Mouse (Mus musculus) gastrocnemius, postnatal 36 days (tissue): ENCODE data around the gene Scrn1. TPM values are rescaled to one million over a fixed set of nuclear protein-coding genes. Genes with fewer than 3 reads are reported as not detected.

Experiments
- DNase-seq, 2 experiments: peaks; one replicate each; pipeline ENCODE4 v3.0.0; 2022
- intact Hi-C: fragments of 180-260 bp; cut with DNase I; formaldehyde crosslinking; loops from one replicate; pipeline ENCODE4 v1.15.1; 2025
- total RNA-seq, 2 experiments: library from RNA; stranded (reverse); gene quantifications; 2 replicates each; pipeline ENCODE4 v1.2.3; 2021

The Scrn1 gene
- total RNA-seq, 2 experiments from 2014 or later: 2.6 to 3.2 TPM

DNA sequence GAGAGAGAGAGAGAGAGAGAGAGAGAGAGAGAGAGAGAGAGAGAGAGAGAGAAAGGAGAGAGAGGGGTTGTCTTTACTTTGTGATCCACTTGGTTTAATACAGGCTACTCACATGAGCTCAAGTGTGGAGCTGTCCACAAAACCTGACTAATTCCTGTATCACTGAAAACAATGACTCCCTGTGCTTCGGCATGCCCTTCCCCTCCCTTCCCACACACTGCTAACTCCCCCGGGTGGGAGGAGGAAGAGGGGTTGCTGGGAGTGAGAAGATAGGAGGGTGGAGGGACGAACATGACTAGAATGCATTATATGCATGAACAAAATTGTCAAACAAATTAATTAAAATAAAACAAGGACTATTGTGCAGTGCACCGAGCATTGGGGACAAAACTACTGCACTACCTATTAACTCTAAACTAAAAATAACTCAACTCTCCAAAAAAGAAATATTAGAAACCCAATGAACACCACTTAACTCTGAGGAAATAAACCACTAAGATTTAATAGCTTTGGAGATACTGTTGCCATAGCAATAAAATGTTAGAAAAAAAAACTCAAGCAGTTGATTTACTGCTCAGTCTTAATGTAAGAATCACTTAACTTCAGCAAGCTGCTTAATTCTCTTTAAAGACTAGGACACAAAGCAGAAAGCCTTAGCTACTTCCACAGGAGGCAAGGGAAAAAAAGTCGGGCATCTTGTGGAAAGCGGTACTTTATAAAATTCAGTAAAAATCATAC lies 7.1 kb upstream of the Scrn1 start:
- intact Hi-C loops: no loop called here
- DNase-seq: no peak

DNA sequence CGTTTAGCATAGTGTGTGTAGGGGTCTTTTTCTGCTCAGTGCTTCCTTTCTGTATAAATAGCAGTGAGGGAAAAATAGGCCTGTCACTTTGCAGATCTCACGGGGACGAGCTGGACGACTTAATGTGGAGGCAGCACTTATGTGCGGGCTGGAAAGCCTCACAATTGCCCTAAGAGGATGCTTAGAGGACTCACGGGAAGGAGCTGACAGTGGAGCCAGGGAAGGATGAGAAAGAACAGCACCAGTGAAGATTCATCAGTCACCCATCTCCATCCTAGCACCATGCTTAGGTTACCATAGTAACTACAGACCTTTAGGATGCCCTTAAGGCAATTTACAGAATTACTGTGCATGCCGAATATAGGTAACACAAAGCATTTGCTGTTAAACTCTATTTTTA lies 3.5 kb upstream of the Scrn1 start:
- no peak for DNase-seq
- intact Hi-C loops: no loop called here

DNA sequence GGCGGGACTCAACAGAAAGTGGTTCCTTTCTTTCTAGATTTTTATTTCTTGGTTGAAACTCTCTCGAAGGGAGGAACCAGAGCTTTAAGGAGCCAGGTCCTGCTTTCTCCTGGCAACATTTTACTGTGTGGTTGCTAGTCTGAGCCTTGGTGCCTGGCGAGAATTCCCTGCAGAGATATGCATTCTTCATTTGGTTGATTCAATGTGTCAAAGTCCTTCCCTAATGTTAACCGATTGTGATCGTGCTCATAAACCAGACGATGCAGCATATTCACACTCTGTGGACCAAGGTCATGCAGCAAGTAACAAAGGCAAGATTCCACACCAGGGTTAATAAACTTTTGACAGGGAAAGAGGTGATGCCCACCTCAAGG lies 244 bp upstream of the Scrn1 start:
- intact Hi-C loops: no loop called here
- DNase-seq: no peak

DNA sequence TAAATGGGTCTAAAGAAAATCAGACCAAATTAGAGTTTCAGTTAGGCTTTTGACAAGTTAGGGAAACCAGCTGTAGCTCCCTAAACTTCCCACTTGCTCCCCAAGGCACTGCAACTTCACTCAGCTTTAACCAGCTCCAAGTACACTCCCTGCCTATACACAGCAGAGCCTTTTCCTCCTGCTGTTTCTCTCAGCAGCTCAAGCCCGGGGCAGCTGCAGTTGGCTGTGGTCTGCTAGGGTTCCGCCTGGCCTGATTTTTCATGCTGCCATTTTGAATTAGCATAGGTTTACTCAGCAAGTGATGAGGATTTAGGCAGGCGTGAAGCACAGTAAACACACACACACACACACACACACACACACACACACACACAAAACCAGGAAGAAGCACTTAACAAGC lies 1.3 kb downstream of the Scrn1 start:
- intact Hi-C loops: no loop called here
- DNase-seq: no peak

DNA sequence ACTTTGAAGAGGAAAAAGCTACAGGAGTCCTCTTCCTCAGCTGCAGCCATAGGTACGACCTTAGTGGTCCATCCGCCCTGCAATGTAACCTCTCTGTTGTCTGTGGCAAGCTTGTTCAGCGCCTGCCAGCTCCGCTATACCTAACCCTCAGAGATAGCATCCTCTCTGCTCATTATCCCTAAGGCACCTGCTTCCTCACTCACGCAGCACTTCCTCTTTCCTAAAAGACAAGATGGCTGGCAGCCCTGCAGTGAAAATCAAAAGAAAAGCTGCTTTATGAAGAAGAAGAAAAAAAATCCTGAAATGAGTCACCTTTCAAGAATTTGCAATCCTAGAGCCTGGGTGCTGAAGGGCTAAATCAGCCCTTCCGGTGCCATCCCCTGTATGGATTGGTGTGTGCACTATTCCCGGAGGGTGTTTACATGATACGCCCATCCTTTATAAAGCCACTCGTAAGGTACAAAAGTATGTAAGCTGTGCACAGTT lies 1.7 kb downstream of the Scrn1 start:
- DNase-seq: no peak
- intact Hi-C loops: no loop called here

DNA sequence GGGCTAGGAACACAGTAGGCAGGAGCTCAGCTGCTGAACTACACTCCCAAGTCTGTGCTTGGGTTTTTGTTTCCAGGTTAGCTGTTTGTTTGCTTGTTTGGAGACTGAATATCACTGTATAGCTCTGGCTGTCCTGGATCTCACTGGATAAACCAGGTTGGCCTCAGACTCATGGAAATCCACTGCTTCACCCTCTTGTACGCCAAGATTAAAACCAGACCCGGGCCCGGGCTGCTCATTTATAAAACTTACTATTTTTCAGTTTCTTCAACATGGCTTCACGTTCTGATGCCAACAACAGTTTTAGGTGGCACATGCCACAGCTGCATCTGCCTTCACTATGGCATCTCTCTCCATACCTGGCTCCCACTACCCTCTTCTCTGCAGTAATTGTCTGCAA lies 2.7 kb downstream of the Scrn1 start:
- intact Hi-C loops: no loop called here

DNA sequence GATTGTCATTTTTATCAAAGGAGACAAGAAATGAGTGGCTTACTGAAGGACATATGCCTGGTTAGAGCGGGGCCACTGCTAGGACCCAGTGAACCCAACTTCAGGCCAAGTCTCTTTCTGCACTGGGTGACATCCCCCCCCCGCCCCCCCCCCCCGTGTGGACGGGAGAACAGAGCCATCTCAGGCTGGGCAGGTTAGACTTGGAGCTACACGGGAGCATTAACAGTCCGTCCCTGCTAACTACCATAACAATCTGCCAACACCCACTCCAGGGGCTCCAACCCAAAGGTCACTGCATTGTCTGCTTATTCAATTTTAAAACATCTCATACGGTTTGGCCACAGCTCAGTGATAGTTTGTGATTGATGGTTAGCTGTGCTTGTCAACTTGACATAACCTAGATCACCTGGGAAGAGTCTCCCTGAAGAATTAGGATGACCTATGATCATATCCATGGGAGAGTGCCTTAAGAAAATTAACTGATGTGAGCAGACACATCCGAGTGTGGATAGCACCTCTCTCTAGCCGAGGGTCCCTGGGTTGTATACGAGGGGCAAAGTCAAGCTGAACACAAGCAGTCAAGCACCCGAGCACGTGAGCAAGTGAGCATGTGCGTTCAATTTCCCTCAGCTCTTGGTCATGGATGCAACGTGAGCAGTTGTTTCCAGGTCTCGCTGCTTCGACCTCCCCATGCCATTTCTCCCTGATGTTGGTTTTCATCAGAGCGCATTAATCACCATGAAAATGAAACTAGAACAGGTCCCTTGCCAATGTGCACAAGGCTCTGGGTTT lies 4.1 kb downstream of the Scrn1 start:
- intact Hi-C loops: no loop called here
- no peak for DNase-seq

More for the DNA sequence above, 2.7 kb downstream of the Scrn1 start:
- no peak for DNase-seq

DNA sequence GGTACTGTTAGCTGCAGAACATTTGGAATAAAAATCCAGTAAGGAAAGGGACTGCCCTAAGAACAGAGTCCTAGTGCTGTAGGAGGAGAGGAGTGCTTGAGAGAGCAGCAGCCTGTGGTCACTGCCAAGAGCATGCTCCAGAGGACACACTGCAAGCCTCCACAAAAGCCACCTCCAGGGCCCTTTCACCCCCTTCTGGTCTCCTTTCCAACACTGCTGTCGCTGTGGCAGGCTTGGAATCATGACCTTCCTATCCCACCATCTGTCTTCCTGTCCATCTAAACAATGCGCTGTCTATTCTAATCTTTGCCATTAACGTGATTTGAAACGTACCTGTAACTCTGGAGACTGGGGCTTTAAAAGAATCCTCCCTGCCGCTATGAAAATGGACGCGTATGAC lies 7.8 kb downstream of the Scrn1 start:
- DNase-seq: no peak
- intact Hi-C loops: no loop called here

DNA sequence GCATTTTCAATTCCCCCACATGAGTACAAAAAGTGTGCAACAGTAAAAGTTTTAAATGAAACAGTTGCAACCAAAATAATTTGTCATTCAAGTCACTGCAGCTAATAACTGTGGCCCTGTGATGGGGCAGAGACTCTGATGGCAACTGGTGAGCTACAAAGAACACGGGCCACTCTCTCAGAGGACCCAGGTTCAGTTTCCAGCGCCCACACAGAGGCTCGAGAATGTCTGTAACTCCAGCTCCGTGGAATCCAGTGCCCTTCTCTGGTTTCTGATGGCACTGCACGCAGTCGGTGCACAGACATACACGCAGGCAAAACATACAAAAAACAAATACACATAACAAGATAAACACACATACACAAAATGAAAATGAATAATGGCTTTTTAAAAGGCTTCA lies 8.6 kb downstream of the Scrn1 start:
- intact Hi-C loops: no loop called here
- no peak for DNase-seq

DNA sequence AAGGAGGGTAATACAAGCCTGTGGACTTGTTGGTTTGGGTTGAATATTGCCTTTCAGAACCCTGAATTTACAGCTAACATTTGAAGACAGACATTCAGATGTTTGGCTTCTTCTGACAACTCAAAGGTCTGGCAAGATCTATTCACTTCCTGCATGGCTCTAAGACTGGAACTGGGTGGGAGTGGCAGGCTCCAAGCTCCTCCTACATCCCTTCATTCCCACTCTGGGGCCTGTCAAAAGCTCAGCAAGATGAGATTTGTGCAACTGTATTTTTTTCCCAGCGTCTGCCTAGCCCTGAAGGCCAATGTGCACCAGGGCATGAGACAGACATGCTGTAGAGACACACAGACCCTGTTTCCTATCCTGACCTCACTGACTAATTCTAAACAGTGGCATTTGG lies 10.5 kb downstream of the Scrn1 start:
- no peak for DNase-seq
- intact Hi-C loops: no loop called here

DNA sequence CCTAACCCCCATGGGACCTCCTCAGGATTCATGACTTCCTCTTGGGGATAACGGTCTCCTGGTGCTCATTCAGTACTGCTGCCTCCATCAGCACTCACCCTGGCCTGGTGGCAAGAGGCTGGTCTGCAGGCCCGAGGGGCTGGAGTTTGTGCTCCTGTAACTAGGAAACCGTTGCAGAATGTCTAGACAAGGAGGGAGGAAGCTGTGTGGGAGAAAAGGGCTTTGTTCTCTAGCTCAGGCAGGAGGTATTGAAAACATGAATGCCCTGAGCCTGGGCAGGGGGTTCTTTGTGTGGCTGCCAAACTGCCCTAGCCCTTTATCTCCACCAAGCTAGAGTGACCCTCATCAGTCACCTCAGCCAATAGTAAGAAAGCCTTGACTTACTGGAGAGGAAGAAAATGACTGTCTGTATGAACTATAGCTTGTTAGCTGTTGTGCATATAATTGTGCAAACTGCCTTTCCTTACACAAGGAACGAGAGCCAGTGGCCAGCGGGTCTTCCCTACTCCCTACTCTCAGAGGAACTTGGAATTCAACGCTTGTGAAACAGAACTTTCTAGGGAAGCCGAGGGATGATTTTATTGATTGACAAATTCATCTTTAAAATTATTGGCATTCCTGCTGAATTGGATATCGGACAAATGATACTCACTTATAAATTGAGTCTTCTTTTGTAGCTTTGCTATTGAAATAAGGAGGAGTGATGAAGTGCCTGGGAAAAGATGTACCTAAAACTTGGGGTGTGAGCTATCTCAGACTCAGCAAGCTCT lies 11.8 kb downstream of the Scrn1 start:
- no peak for DNase-seq
- intact Hi-C loops: no loop called here

DNA sequence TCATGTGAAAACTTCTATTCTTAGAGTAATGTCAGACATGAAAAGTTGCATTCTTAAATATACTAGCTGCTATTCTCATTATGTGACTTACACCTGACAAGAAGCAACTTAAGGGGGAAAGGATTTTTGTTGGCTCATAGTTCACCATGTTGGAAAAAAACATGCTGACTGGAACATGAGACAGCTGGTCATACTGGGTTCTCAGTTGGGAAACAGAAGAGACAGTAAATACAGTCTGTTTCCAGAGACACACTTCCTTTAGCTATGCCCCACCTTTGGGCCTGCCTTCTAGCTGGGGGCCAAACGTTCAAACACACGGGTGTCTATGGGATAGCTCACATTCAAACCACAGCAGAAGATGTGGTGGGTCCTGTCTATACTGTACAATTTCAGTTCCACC lies 12.7 kb downstream of the Scrn1 start:
- intact Hi-C loops: no loop called here
- no peak for DNase-seq

DNA sequence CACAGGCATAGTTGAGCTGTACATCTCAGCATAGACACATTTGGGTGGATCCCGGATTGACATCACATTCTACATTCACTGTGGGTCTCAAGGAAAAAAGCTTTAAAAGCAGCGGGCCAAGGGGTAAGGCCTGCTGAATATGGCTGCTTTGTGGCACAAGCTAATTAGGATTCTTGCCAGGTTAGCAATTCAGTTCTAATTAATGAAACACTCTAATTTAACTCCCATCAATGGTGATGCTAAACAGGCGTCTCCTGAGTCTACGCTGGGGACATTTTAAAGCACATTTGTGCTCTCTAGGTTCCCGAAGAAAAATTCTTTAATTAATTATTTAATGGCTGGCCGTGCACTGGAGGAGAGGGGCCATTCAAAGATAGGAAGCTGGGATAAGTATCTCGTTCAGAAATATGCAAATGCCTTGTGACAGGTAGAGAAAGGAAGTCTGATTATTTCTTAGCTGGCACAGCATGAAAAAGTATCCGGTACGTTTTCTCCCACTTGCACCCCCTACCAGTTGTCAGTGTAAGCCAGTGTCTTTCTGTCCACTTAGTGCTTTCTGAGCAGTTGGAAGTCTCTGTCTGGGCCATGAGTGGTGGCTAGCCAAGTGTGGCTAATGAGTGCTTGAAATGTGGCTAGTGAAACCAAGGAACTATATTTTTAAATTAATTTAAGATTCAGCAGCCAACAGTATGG lies 13.4 kb downstream of the Scrn1 start:
- intact Hi-C loops: no loop called here

DNA sequence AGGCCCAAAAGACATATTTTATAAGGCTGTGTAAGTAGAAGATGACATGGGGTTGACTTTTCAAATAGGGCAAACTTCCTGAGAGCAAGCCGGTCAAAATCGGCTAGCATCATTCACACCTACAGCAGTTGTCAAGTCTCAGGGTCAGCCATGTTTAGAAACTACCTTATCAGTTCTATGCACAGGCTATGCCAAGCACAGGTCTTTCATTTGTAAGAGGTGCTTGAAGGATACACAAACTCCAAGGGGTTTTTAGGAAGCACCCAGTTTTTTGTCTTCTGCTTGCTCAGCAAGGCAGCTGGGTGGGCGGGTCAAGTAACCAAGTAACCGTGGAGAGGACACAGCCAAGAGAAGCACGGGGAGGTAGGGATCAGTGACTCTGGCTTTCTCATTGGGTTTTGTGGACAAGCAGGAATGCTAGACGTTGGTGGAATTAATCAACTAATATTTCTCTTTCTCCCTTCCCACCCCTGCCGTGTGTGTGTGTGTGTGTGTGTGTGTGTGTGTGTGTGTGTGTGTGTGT lies 15.4 kb downstream of the Scrn1 start:
- no peak for DNase-seq
- intact Hi-C loops: no loop called here

More for the DNA sequence above, 13.4 kb downstream of the Scrn1 start:
- DNase-seq: no peak

DNA sequence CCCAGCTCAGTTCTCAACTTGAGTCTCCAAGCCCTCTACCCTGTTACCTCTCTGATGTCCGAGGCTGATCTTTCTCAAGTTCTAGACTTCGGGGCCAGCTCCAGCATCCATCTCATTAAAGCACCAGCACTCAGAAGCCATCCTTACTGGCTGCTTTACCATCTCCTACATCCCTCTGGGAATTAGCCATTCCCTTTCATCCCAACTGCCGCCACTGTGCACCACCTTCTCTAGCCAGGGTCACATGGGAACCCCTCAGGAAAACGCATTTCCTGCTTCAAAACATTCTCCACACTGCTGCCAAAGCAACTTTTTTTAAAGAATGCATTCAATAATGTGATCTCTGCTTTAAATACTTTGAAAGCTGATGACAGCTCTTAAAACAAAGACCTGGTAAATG lies 17.0 kb downstream of the Scrn1 start:
- DNase-seq: no peak
- intact Hi-C loops: no loop called here

DNA sequence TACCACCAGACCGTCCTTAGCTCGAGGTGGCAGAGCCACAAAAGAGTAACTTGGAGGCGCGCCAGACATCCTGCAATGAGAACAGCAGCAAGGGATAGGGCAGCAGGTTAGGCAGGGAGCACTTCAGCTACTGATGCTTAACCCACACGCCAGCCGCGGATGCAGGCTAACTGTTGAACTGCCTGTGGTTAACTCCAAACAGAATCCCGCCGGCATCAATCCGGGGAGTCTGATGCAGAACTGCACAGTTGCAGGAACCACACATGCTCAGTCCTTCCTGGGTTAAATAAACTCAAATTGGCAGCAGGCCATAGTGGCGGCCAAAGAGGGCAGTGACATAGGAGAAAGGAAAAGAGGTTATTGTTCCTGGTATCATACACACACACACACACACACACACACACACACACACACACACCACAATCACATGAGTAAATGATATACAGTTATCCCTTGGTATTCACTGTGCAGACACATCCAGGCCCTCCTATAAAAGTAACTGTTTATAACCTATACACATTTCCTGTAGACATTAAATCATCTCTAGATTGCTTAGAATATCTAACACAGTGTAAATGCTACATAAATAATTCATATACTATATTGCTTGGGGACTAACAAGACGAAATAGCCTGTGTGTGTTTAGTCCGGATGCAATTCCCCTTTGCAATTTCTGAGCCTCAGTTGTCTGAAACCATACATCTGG lies 17.8 kb downstream of the Scrn1 start:
- DNase-seq: no peak
- intact Hi-C loops: no loop called here

DNA sequence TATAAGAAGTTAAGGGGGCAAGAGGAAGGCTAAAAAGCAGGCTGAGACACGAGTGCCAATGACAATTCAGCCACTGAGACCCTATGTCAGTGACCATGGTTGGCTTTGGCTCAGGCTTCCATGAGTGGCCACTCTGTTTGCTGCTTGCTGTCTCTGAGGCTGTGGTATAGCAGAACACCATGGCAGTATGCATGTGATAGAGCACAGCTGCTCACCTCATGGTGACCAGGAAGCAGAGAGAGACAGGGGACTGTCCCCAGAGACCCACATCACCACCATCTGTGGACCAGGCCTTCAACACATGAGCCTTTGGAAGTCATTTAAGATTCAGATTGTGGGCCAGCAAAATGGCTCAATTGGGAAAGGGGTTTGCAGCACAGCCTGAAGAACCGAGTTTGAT lies 22.6 kb downstream of the Scrn1 start:
- intact Hi-C loops: no loop called here
- DNase-seq: no peak

DNA sequence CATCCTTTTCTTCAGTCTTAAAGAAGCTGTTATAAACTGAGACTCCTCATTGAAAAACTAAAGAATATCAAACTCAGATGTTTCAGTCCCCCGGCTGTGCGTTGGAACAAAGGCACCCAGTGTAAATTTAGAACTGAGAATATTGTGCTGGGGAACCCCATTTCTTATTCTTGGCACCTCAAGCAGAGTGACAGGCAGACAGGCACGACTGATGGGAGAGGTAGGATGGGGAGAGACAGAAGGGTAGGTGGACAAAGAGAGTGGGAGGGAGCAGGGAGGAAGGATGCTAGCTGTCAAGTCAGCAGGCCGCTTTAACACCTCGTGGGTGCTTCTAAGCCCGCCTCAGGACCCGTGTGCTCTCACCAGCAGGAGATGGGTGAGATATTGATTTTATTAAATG lies 23.5 kb downstream of the Scrn1 start:
- no peak for DNase-seq
- intact Hi-C loops: no loop called here

DNA sequence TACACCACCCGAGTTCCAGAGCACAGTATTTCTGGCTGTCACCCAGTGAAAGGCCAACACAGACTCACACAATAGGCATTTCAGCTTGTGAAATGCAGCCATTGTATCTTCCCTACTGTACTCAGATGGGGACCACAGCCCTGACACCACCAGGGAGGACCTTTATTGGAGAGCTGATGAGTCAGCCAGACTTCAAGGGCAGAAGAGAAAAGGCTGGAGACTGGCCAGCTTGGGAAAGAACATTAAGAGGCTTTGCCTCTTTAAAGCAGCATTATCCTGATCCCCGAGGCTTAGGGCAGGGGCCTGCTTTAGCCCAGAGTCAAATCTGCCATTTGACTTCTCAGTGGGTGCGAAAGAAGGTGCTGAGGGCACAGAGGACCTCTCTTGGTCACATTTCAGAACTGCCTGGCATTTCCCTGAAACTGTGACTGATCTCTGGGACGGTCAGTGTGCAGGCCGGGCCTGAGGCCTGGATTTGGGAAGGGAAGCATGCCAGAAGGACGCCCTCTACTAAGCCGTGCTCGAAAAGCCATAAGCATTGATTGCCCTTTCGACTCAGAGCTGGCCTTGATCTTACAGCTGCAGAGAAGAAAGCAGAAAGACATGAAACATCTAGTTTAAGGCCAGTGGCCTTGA lies 25.9 kb downstream of the Scrn1 start:
- no peak for DNase-seq
- intact Hi-C loops: no loop called here
